Mouse (Mus musculus): ENCODE measurements around the gene Uqcrc2.

Uqcrc2 gene

DNA sequence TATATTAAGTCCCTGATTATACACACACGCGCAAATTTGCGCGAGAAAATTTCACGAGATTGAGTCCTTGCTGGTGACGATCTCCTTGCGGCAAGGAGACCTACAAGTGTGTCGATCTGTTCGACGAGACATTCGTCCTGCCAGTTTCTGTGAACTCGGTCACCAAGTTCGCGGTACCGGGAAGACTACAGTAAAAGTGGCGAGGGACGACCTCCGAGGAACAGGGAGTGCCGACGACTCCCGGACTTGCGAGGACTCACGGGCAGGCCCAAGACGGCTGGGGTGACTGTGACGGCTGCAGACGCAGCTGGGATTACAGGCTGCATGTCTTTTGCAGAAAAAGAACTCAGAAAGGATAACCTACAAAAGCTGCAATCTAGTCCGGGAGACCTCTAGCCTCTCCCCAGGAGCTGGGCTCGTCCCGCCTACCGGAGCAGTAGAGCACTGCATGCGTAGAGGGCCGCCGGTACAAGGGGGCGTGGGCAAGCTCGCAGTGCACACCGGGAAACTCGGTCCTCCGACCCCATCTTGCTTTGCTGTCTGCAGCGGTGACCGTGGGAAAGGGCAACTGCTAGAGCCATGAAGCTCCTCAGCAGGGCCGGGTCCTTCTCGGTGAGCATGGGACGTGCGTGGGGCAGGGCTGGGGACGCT is at the start of gene Uqcrc2:
Gene Uqcrc2 (plus strand): TSS at position 466 of the 651 bp plus-strand sequence.
- DNase-seq (ENCODE audit: low spot score in 2 of 2) = peak; percentile 52 to 84

- DNase-seq (ENCODE audit: low spot score in 2 of 2) = no peak
These were observed 37.7 kb upstream of the Uqcrc2 start for GRCm38 (mm10) chr7:120597203-120597743.

DNA sequence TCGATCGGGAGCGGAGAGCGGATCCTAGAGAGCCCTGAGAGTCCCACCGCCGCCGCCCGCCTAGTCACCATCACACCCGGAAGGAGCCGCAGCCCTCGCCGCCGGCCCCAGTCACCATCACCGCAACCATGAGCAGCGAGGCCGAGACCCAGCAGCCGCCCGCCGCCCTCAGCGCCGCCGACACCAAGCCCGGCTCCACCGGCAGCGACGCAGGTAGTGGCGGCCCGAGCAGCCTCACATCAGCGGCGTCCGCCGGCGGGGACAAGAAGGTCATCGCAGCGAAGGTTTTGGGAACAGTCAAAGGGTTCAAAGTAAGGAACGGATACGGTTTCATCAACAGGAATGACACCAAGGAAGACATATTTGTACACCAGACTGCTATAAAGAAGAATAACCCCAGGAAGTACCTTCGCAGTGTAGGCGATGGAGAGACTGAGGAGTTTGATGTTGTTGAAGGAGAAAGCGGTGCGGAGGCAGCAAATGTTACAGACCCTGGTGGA is 37.2 kb upstream of the Uqcrc2 start:
- DNase-seq (ENCODE audit: low spot score in 2 of 2) = peak in 1 of 2 experiments; percentile 14

DNA sequence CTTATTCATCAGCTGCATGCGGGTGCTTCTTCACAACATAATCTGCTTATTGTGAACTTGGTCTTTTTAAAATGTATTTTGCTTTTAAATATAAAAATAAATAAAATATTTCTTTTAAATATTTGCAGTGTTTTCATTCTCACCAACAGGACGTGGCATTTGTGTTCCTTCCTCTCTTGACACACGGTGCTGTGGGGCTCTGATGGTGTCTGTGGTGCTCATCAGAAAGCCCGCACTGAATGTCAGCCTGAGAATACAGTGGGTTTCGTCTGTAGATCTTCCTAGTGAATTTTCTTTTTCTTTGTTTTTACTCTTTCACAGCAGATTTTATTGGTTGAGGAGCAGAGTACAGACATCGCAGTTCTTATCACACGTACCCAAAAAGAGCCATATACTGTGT is 36.6 kb upstream of the Uqcrc2 start:
- DNase-seq (ENCODE audit: low spot score in 2 of 2) = no peak

- no peak for DNase-seq (ENCODE audit: low spot score in 2 of 2)
These were observed 14.8 kb upstream of the Uqcrc2 start for GRCm38 (mm10) chr7:120620075-120620771.

GRCm38 (mm10) chr7:120620841-120621240 is 14.1 kb upstream of the Uqcrc2 start:
- DNase-seq (ENCODE audit: low spot score in 2 of 2) = no peak

- DNase-seq (ENCODE audit: low spot score in 2 of 2) = peak in 1 of 2 experiments; percentile 52
These were observed 2.5 kb upstream of the Uqcrc2 start for GRCm38 (mm10) chr7:120632518-120632917.

- DNase-seq (ENCODE audit: low spot score in 2 of 2) = no peak
These were observed 675 bp upstream of the Uqcrc2 start for GRCm38 (mm10) chr7:120634301-120634700.

GRCm38 (mm10) chr7:120635362-120635781 is 396 bp downstream of the Uqcrc2 start:
- DNase-seq (ENCODE audit: low spot score in 2 of 2) = no peak

GRCm38 (mm10) chr7:120635821-120636220 is 845 bp downstream of the Uqcrc2 start:
- DNase-seq (ENCODE audit: low spot score in 2 of 2) = no peak

GRCm38 (mm10) chr7:120643217-120643616 is 8.2 kb downstream of the Uqcrc2 start:
- no peak for DNase-seq (ENCODE audit: low spot score in 2 of 2)

- DNase-seq (ENCODE audit: low spot score in 2 of 2) = peak; percentile 37 to 60
These were observed 12.9 kb downstream of the Uqcrc2 start for GRCm38 (mm10) chr7:120647849-120648248.

DNA sequence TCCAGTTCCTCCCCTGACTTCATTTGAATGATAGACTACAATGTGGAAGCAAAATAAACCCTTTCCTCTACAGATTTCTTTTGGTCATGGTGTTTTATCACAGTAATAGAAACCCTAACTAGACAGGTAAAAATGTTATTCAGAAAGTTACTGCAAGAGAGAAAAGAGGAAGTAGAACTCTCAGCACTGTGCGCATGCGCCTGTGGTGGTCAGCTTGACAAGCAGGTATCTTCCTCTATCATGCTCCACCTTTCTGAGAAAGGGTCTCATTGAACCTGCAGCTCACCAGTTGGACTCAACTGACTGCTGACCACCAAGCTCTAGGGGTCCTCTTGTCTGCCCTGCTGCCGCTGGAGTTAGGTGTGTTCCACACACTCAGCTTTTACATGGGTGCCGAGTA is 27.1 kb downstream of the Uqcrc2 start:
- DNase-seq (ENCODE audit: low spot score in 2 of 2) = no peak

GRCm38 (mm10) chr7:120670153-120670875 is 35.3 kb downstream of the Uqcrc2 start, which contains the start of gene Pdzd9:
Pdzd9 (minus strand) TSS chr7:120670343.
- peak in 1 of 2 experiments; percentile 62 for DNase-seq (ENCODE audit: low spot score in 2 of 2)

GRCm38 (mm10) chr7:120671271-120671670 is 36.3 kb downstream of the Uqcrc2 start:
- no peak for DNase-seq (ENCODE audit: low spot score in 2 of 2)

DNA sequence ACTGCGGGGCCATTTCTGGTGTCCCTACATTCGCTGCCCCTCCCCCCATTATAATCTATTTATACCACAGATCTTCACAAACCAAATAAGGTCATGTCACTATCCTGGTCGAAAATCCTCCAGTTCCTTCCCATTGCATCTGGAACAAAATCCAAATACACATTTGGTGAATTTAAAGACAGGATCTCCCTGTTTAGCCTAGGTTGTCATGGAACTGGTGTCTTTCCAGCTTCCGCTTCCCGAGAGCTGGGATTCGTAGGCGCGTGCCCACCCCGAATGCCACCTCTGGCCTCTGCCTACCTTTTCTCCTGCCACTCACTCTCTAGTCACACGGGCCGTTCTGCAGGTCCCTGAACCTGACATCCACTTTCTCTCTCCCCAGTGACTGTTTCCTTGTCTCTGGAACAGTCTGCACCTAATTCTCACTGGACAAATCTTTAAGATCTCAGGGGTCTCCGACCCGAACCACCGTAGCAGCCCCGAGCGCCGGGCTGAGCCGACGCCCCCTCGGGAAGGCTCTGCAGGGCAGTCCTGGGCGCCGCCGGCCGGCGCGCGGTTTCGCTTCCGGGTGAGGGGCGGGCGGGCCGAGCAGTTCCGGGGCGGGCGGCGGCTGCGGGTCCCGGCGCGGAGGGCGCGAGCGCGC is 42.1 kb downstream of the Uqcrc2 start, which contains the start of gene Mosmo:
Gene Mosmo (plus strand): TSS at position 618 of the 643 bp plus-strand sequence.
- peak; percentile 25 to 49 for DNase-seq (ENCODE audit: low spot score in 2 of 2)

DNA sequence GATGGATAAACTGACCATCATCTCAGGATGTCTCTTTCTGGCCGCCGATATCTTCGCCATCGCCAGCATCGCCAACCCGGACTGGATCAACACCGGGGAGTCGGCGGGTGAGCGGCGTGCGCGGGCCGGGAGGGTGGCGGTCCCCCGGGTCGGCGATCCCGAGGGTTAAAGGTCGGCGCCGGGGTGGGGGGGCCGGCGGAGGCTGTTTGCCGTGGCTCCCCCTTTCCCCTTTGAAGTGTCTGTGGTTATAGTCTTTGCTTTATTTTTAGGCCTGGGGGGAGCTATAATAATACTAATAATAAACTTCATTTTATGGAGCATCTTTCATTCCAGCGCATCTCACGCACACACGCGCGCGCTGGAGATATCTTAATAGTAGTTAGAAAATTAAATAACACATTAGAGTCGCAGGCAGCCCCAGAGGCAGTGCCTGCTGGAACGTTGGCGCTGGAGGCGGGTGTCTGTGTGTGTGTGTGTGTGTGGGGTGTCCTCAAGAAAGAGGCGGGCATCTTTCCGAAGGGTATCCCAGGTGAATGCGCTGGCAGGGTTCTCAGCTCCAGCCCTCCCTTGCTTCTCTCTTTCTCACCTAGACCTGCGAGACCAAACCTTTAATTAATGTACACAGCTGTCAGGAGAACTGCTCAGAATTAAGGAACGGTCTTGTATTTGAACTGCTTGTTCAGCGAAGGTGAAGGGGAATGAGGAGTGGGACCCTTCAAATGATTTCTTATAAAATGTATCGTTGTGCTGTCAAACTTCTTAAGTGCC is 43.0 kb downstream of the Uqcrc2 start:
- peak in 1 of 2 experiments; percentile 39 for DNase-seq (ENCODE audit: low spot score in 2 of 2)

DNA sequence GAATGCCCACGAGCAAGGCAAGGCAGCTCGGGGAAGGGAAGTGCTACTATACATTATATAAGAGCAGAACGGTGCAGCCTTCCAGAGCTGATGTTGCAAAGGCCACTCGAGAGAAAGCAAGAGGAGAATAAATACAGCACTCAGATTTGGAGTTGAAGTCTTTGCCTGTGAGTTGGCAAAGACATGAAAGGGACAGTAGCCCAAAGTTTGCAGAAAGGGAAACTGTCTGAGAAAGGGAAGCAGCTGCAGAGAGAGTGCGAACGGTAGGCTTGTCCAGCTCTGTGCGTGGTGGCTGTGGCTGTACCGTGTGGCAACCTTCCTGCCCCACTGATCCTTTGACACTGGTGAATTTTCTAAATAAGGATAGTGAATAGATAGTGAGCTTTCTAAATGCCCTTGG is 44.0 kb downstream of the Uqcrc2 start:
- no peak for DNase-seq (ENCODE audit: low spot score in 2 of 2)

DNA sequence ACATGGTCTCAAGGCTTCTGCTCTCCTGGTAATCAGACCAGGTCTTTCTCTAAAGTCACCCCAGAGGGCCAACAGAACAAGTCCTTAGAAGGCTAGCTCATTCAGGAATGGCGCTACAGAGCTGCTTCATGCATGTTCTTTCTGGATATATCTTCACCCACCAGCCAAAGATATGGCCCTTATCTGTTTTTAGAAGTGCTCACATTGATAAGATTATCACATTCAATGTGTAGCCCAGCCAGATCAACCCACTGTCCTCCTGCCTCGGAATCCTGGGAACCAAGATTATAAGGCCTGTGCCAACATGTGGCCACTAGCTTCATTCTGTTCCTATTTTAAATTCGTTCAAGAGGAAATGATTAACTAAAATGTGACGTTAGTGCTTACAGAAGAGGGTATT is 47.0 kb downstream of the Uqcrc2 start:
- no peak for DNase-seq (ENCODE audit: low spot score in 2 of 2)

GRCm38 (mm10) chr7:120684731-120685161 is 49.8 kb downstream of the Uqcrc2 start:
- DNase-seq (ENCODE audit: low spot score in 2 of 2) = no peak

- DNase-seq (ENCODE audit: low spot score in 2 of 2) = no peak
These were observed 50.3 kb downstream of the Uqcrc2 start for GRCm38 (mm10) chr7:120685227-120685626.

Data from left cerebral cortex, adult 9 months (tissue).